Mouse (Mus musculus): Measurements from ENCODE around the gene Gm49416. TPM values are rescaled to one million over a fixed set of nuclear protein-coding genes. Genes with fewer than 3 reads are reported as not detected.

Gene Gm49416
- not detected in 2 replicates for polyA plus RNA-seq (2016; fragmentation: Nextera tagmentation; extraction: Ambion mirVana)

DNA sequence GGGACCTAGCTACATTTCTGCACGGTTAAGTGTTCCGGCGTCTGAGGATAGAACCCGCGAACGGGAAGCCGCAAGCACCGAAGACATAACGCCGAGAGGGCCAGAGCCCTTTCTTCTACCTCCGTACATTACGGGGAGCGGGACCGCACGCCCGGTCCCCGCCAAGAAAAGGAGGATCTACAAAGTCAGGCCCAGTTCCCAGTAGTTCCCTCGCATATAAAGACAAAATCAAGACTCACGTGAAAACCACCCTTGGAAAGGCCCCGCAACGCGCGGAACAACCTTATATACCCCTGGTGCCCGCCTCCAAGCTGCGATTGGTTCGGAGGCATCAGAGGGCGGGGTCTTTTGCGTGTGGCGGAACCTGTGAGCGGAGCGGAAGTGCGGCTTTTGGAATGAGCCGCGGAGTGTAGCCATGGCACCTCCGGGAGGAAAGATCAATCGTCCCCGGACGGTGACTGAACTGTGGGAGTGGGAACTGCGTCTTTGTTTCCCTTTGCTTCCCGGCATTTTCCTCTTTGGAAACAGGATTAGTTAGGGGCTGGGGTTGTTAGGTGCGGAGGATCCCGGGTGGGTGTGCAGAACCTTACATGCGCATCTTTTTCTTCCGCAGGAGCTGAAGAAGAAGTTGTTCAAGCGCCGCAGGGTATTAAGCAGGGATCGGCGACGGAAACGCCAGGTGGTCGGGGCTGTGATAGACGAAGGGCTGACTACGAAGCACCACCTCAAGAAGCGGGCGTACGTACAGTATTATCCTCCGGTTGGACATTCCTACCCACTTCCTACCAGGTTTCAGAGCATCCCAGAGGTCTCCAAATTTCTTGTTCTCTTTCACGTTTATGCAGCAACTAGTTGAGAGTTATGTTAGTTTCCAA lies at the start of gene Gm49416, which contains the start of gene 1810009A15Rik:
Gene Gm49416, plus strand, starts transcription at position 416 of the 875 bp plus-strand sequence.
Gene 1810009A15Rik, plus strand, starts transcription at position 343 of the 875 bp plus-strand sequence.
- peak; percentile 93 for ATAC-seq (ENCODE audit: low FRiP score)

DNA sequence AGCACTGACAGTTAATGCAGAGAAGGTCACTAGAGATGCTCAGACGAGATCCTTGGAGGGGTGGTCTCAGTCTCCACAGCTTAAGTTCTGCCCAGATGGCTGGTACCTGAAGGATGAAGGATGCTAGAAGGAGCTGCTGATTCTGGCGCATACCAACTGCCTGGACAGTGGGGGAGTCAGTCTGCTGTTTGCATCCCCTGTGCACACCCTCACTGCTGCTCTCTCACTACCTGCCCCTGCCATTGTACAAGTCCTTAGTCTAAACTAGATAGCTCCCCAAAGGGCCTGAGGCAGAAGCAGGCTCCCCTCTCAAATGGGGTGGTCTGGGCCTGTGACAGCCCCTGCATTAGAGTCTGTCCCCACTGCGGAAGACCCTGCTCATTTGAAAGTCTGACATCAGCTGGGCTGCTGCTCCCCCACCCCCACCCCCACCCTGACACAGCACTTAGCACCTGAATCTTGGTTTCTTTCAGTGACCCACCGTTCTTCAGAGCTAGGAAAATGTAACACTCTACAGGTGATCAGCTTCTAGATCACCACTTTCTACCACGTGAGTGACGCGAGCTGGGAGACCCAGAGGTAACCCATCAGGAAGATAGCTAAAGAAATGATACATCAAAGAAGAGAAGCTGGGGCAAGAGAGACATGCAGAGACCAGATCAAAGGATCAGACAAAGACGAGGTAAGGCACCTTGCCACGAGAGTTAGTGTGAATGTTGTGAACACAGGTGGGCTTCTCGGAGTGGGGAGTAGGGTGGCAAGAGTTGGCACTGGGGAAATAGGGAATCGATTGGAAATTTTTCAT lies 49.4 kb upstream of the Gm49416 start, which contains the start of gene Gng3:
Gene Gng3, minus strand, starts transcription at position 92 of the 805 bp plus-strand sequence.
- H3K4me2 ChIP-seq (replicated peaks) = peak within 1 kb of the TSS; percentile 75
- ATAC-seq (ENCODE audit: low FRiP score) = peak; percentile 90
- H3K9ac ChIP-seq = peak within 1 kb of the TSS; percentile 84
- no peaks in the 10 kb centered on the region for H3K9me3 ChIP-seq (replicated peaks)
- peak within 1 kb of the TSS; percentile 45 for H3K4me3 ChIP-seq
- H3K27me3 ChIP-seq = no peaks in the 10 kb centered on the region
- peaks cover 29% of the 10 kb centered on the region for H3K4me1 ChIP-seq
- 41% methylated on average over 11 of the region's 11 CpGs for WGBS
- H3K27ac ChIP-seq = peak within 1 kb of the TSS; percentile 98
- peaks cover 32% of the 10 kb centered on the region for H3K36me3 ChIP-seq

More for the DNA sequence above, at the start of gene Gm49416, which contains the start of gene 1810009A15Rik:
- peaks cover 21% of the 10 kb centered on the region for H3K4me1 ChIP-seq
- peaks cover 6% of the 10 kb centered on the region; the same call in 1 of the 2 replicates for H3K36me3 ChIP-seq
- H3K4me2 ChIP-seq (replicated peaks) = peak within 1 kb of the TSS; percentile 72
- peak within 1 kb of the TSS; percentile 71 for H3K9ac ChIP-seq
- no peaks in the 10 kb centered on the region for H3K27me3 ChIP-seq
- H3K27ac ChIP-seq = peak within 1 kb of the TSS; percentile 81
- under 1% methylated on average over 58 of the region's 58 CpGs for WGBS
- H3K9me3 ChIP-seq (replicated peaks) = no peaks in the 10 kb centered on the region
- H3K4me3 ChIP-seq = peak within 1 kb of the TSS; percentile 59

DNA sequence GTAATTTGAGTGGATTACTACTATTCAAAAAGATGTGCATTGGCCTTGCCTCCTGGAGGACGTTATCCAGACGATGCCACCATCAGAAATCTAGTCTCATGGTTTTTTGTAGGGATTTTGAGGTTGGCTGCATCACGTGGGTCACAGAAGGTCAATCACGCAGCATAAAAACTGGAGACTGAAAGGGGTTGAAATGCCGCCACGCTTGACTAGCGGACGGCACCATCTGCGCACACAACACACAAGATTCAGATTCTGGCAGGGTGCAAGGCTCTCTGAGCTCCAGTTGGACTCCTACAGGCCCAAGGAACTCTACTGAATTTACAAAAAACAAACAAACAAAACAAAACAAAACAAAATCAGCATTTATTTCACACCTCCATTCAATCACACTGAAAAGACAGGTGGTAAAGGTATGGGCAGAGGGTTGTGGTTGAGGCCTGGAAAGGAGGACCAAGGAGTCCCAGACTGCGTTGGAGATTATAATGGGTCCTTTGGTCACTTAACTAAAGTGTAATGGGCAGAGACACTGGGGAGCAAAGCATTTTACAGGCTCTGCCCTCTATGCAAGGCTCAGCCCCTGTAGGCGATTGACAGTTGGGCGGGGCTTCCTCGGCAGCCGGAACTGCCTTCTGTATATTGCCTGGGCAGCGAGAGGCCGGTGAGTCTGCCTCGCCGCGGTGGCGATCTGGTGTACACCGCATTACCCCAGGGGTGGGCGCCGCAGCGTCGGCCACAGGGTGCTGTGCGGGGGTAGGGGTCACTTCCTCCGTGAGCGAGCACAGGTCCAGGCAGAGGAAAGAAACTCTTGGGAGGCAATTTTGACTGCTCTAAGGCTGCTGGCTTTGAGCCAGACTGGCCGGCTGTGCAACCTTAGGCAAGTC lies 48.6 kb upstream of the Gm49416 start:
- peak; percentile 34 for ATAC-seq (ENCODE audit: low FRiP score)
- Histone ChIP-seq H3K27ac (peak overlapping the region; percentile 98), H3K4me3 (peak overlapping the region; percentile 45), H3K4me2 (replicated peaks) (peak overlapping the region; percentile 75), H3K27me3 (no peaks in the 10 kb centered on the region), H3K9ac (peak overlapping the region; percentile 84), H3K36me3 (peaks cover 25% of the 10 kb centered on the region), H3K4me1 (peaks cover 29% of the 10 kb centered on the region), H3K9me3 (replicated peaks) (no peaks in the 10 kb centered on the region)
- whole genome bisulfite sequencing = 16% methylated on average over 29 of the region's 29 CpGs

DNA sequence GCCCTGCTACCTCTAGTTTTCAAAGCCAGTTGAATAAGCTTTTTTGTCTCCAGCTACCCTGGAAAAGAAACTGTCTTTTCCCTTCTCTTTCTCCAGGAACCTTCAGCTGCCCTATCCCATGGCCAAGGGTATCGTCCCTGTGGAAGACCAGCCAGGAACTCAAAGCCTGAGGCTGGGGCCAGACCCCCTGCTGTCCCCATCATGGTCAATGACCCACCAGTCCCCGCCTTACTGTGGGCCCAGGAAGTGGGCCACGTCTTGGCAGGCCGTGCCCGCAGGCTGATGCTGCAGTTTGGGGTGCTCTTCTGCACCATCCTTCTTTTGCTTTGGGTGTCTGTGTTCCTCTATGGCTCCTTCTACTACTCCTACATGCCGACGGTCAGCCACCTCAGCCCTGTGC lies 47.7 kb upstream of the Gm49416 start:
- Histone ChIP-seq H3K9ac (peak overlapping the region; percentile 84), H3K27me3 (no peaks in the 10 kb centered on the region), H3K4me2 (replicated peaks) (peak overlapping the region; percentile 75)

DNA sequence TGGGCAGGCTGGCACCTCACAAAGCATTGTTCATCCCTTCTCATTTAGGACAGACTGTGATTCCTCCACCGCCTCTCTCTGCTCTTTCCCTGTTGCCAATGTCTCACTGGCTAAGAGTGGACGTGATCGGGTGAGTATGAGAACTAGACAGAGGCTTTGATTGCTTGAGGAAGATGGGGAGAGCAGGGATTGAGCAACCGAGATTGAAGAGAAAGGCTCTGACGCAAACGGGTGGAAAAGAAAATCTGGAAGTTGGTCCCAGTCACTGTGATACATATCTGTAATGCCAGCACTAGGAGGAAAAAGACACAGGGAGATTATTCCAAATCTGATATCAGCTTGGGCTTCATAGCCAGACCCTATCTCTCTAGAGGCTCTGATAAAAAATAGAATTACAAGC lies 45.8 kb upstream of the Gm49416 start:
- no peak for ATAC-seq (ENCODE audit: low FRiP score)
- H3K4me2 ChIP-seq (replicated peaks) = no peak overlapping the region
- 87% methylated on average over 6 of the region's 6 CpGs for WGBS
- H3K9ac ChIP-seq = 0 out of 2 replicates have a peak overlapping the region, but pooled peaks have one; percentile 1
- no peak overlapping the region for H3K4me3 ChIP-seq
- H3K36me3 ChIP-seq = peaks cover 39% of the 10 kb centered on the region
- H3K4me1 ChIP-seq = peaks cover 26% of the 10 kb centered on the region
- H3K27me3 ChIP-seq = no peaks in the 10 kb centered on the region
- no peaks in the 10 kb centered on the region for H3K9me3 ChIP-seq (replicated peaks)
- no peak overlapping the region for H3K27ac ChIP-seq

More for the DNA sequence above, 47.7 kb upstream of the Gm49416 start:
- WGBS = 90% methylated on average over 7 of the region's 7 CpGs
- Histone ChIP-seq H3K4me1 (peaks cover 29% of the 10 kb centered on the region), H3K36me3 (peaks cover 24% of the 10 kb centered on the region), H3K9me3 (replicated peaks) (no peaks in the 10 kb centered on the region), H3K27ac (peak overlapping the region; percentile 98), H3K4me3 (peak overlapping the region; percentile 45)
- ATAC-seq (ENCODE audit: low FRiP score) = no peak

DNA sequence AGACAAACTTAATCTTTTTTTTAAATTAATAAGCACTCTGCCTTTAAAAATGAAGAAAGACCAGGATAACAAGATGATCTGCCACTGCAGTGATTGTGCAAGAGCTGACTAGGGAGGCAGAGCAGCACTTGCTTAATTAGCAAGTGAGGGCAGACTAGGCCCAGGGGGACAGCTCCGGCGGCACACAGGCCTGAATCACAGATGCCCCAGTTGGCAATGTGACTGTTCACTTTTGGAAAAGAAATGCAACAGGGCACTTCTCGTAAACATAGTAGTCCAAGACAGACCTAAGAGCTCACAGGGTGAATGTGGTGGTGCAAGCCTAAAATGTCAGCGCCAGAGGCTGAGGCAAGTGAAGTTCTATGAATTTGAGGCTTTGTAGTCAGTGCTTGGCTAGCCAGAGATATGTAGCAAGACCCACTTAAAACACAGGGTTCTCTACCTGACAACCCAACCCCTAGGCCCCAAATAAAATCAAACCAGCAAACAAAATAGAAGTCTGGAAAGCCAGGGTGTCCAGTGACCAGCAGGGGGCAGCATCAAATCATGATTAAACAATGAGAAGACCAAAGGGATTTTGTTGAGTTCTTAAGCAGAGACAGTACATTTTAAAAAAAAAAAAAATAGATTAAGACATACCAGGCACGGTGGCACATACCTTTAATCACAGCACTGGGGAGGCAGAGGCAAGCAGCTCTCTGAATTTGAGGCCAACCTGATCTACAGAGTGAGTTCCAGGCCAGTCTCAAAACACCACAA lies 44.2 kb upstream of the Gm49416 start:
- H3K27me3 ChIP-seq = no peaks in the 10 kb centered on the region
- peaks cover 48% of the 10 kb centered on the region for H3K36me3 ChIP-seq
- ATAC-seq (ENCODE audit: low FRiP score) = no peak
- no peak overlapping the region for H3K27ac ChIP-seq
- H3K9ac ChIP-seq = no peak overlapping the region
- H3K4me2 ChIP-seq (replicated peaks) = no peak overlapping the region
- WGBS = 63% methylated on average over 5 of the region's 5 CpGs
- no peaks in the 10 kb centered on the region for H3K9me3 ChIP-seq (replicated peaks)
- peaks cover 20% of the 10 kb centered on the region for H3K4me1 ChIP-seq
- H3K4me3 ChIP-seq = no peak overlapping the region

DNA sequence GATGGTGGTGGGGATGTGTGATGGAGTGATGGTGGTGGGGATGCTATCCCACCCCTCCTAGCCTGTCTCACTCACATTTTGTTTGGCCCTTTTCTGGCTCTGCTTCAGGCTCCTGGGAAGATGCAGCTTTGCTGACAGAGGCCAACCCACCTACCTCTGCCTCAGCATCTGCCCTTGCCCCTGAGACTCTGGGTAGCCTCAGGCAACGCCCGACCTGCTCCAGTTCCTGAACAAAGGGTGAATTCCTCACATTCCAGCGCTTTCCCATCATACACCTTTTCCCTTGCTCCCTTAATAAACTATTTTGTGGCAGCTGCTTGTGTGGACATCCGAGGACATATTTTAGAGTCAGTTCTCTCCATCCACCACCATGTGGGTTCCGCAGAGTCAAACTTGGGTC lies 40.4 kb upstream of the Gm49416 start:
- H3K9ac ChIP-seq = no peak overlapping the region
- no peak for ATAC-seq (ENCODE audit: low FRiP score)
- H3K4me1 ChIP-seq = no peaks in the 10 kb centered on the region
- H3K9me3 ChIP-seq (replicated peaks) = no peaks in the 10 kb centered on the region
- no peaks in the 10 kb centered on the region for H3K27me3 ChIP-seq
- WGBS = 81% methylated on average over 5 of the region's 5 CpGs
- no peak overlapping the region for H3K4me3 ChIP-seq
- H3K4me2 ChIP-seq (replicated peaks) = no peak overlapping the region
- peaks cover 34% of the 10 kb centered on the region for H3K36me3 ChIP-seq
- H3K27ac ChIP-seq = no peak overlapping the region

DNA sequence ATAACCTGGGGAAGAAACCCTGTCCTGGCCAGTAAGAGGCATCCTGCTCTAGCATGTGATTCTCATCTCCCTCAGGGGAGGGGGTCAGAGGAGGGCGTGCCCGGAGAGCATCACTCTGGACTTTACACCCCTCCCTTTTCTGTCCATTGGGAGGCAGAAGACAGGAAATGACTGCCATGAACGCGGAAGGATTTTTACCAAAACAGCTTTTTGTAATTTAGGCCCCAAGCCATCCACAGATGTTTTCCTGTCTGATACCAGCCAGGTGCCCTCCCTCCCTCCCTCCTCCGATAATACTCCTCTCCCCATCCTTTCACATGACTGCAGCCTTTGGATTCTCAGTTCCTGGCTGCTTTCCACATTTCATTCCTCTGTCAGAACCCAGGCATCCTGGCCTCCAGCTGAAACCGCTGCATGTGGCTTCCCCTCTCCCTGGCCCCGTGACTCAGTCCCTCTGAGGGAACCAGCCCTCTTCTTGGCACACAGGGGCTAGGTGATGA lies 38.3 kb upstream of the Gm49416 start, which contains the start of gene Lrrn4cl:
Gene Lrrn4cl, plus strand, starts transcription at position 367 of the 500 bp plus-strand sequence.
- no peaks in the 10 kb centered on the region for H3K9me3 ChIP-seq (replicated peaks)
- no peak within 1 kb of the TSS for H3K4me3 ChIP-seq
- peaks cover 34% of the 10 kb centered on the region for H3K36me3 ChIP-seq
- H3K27ac ChIP-seq = 0 out of 2 replicates have a peak within 1 kb of the TSS, but pooled peaks have one; percentile 5
- H3K4me1 ChIP-seq = no peaks in the 10 kb centered on the region
- H3K9ac ChIP-seq = peak within 1 kb of the TSS; percentile 27; the same call in 1 of the 2 replicates
- no peaks in the 10 kb centered on the region for H3K27me3 ChIP-seq
- 29% methylated on average over 7 of the region's 7 CpGs for WGBS
- ATAC-seq (ENCODE audit: low FRiP score) = no peak
- H3K4me2 ChIP-seq (replicated peaks) = no peak within 1 kb of the TSS

DNA sequence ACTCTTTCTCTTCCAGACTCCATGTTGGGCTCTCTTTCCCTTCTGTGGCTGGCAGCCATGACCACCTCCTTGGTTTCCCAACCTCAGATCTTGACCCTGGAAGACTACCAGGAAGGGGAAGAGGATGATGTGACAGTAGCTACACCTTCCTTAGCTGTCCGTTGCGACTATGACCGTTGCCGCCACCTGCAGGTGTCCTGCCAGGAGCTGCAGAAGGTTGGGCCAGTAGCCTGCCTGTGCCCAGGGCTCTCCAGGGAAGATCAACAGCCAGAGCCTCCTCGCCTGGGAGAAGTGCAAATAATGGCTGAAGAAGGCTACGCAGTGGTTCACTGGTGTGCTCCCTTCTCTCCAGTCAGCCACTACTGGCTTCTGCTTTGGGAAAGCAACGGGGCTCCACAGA lies 37.1 kb upstream of the Gm49416 start:
- Histone ChIP-seq H3K27me3 (no peaks in the 10 kb centered on the region), H3K9ac (no peak overlapping the region), H3K9me3 (replicated peaks) (no peaks in the 10 kb centered on the region), H3K36me3 (peaks cover 22% of the 10 kb centered on the region), H3K4me1 (no peaks in the 10 kb centered on the region), H3K4me2 (replicated peaks) (no peak overlapping the region), H3K27ac (no peak overlapping the region), H3K4me3 (no peak overlapping the region)
- 48% methylated on average over 7 of the region's 7 CpGs for WGBS
- no peak for ATAC-seq (ENCODE audit: low FRiP score)

DNA sequence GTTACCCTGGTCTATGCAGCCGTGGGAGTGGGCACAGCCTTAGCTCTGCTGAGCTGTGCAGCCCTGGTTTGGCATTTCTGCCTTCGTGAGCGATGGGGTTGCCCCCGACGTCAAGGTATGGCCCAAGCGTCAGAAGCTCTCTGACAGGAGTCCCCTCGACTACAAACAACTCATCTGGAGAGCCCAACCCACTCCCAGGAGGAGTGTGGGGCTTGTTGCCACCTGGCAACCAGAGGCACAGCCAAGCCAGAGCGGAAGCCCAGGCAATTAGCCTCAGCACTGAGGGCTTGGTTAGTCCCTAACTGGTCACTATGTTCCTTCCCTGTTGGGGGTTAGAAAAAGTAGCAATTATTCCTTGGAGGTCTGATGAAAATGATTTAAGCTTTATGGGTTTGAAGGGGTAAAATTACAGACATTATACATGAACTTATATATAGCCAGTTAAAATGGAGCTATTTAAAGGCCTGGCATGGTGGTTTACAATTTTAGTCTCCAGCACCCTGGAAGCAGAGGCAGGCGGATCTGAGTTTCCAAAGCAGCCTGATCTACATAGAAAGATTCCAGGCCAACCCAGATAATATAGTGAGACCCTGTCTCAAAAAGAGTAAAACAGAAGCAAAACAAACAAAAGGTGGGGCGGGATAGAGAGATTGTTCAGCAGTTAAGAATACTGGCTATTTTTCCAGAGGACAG lies 36.3 kb upstream of the Gm49416 start:
- Histone ChIP-seq H3K27ac (no peak overlapping the region), H3K4me3 (no peak overlapping the region), H3K36me3 (peaks cover 15% of the 10 kb centered on the region), H3K4me2 (replicated peaks) (no peak overlapping the region), H3K27me3 (no peaks in the 10 kb centered on the region), H3K9ac (no peak overlapping the region), H3K9me3 (replicated peaks) (no peaks in the 10 kb centered on the region), H3K4me1 (no peaks in the 10 kb centered on the region)
- WGBS = 67% methylated on average over 10 of the region's 10 CpGs
- ATAC-seq (ENCODE audit: low FRiP score) = no peak

Measured in hindbrain, embryonic 12.5 days (tissue).